In the genomic region with DNA sequence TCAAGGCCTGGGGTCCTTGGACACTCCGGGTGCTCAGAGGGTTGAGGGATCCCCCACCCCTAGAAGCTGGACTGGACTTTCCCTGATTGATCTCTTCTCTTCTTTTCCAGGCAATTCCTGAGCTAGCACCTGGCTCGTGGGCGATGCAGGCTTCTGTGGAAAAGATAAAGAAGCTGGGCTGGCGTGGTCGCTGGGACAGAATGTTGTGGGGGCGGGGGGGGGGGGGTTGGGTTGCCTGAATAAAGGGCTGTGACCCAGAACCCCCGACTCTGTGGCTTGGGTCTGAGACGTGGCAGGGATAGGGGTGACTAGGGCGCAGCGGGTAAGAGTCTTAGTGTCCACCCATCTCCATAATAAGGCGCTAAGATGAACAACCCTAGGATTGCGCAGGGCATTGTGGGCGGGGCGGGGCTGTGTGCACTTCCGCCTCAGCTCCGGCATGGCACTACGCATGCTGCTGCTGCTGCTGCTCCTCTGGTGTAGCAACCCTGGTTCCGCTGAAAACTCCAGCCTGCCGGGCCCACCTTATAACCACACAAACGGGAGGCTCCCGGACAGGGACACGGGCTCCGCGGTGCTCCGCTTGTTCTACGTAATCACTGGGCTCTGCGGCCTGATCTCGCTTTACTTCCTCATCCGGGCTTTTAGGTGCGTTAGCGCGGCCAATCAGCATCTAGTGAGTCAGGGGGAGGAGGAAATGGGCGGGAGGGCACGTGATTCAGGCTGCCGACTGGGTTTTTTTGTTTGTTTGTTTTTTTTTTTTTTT, we compare ENCODE assay signal across 8 mouse cellular contexts. TPM values are rescaled to one million over a fixed set of nuclear protein-coding genes. Genes with fewer than 3 reads are reported as not detected.
DNase-seq lines count a peak whose midpoint lies in the region; ATAC-seq and TF ChIP-seq lines count a peak whose summit lies in the region.

A gene (plus strand): TSS at position 418 of the 766 bp plus-strand sequence.

- no peaks in the 10 kb centered on the region for H3K27me3 ChIP-seq in forebrain, embryonic 13.5 days
- no peaks in the 10 kb centered on the region for H3K27me3 ChIP-seq in heart, postnatal 0 days (ENCODE audit: control insufficient read depth, insufficient read depth, low read length)
- H3K27me3 ChIP-seq in liver, embryonic 15.5 days: peaks cover 7% of the 10 kb centered on the region
- H3K27me3 ChIP-seq in neural tube, embryonic 11.5 days (ENCODE audit: control insufficient read depth, insufficient read depth, low read length): no peaks in the 10 kb centered on the region

- peak within 1 kb of the TSS; percentile 88 for H3K27ac ChIP-seq in forebrain, embryonic 13.5 days
- peak within 1 kb of the TSS; percentile 58 for H3K27ac ChIP-seq in heart, postnatal 0 days (ENCODE audit: low read depth)
- peak within 1 kb of the TSS; percentile 89 for H3K27ac ChIP-seq in liver, embryonic 15.5 days (replicated peaks)
- H3K27ac ChIP-seq in neural tube, embryonic 11.5 days (ENCODE audit: low read depth, low read length): peak within 1 kb of the TSS; percentile 74

- H3K36me3 ChIP-seq in forebrain, embryonic 13.5 days (ENCODE audit: poor library complexity, severe bottlenecking): peaks cover 33% of the 10 kb centered on the region
- H3K36me3 ChIP-seq in heart, postnatal 0 days (replicated peaks; ENCODE audit: control insufficient read depth, insufficient read depth, low read length): peaks cover 28% of the 10 kb centered on the region
- peaks cover 30% of the 10 kb centered on the region for H3K36me3 ChIP-seq in liver, embryonic 15.5 days (replicated peaks)
- H3K36me3 ChIP-seq in neural tube, embryonic 11.5 days (ENCODE audit: control insufficient read depth, insufficient read depth, low read length): peaks cover 18% of the 10 kb centered on the region

- H3K9me3 ChIP-seq in forebrain, embryonic 13.5 days (replicated peaks): no peaks in the 10 kb centered on the region
- H3K9me3 ChIP-seq in heart, postnatal 0 days (replicated peaks; ENCODE audit: control insufficient read depth, low read length): no peaks in the 10 kb centered on the region
- no peaks in the 10 kb centered on the region for H3K9me3 ChIP-seq in liver, embryonic 15.5 days (replicated peaks)
- no peaks in the 10 kb centered on the region for H3K9me3 ChIP-seq in neural tube, embryonic 11.5 days (ENCODE audit: control insufficient read depth, low read length)

- no peak for TF ChIP-seq CTCF in heart, postnatal 0 days (IDR thresholded peaks at IDR 0.05; ENCODE audit: low read depth)

- H3K4me2 ChIP-seq in forebrain, embryonic 13.5 days: peak within 1 kb of the TSS; percentile 69
- H3K4me2 ChIP-seq in heart, postnatal 0 days (ENCODE audit: low read depth, low read length): peak within 1 kb of the TSS; percentile 54
- H3K4me2 ChIP-seq in liver, embryonic 15.5 days: peak within 1 kb of the TSS; percentile 84
- H3K4me2 ChIP-seq in neural tube, embryonic 11.5 days (ENCODE audit: low read depth): peak within 1 kb of the TSS; percentile 62

- 8% methylated on average over 35 of the region's 35 CpGs for WGBS in forebrain, embryonic 13.5 days
- 4% methylated on average over 34 of the region's 35 CpGs for WGBS in heart, postnatal 0 days
- 3% methylated on average over 35 of the region's 35 CpGs for WGBS in liver, embryonic 15.5 days (ENCODE audit: insufficient replicate concordance)
- WGBS in neural tube, embryonic 11.5 days: 9% methylated on average over 35 of the region's 35 CpGs

- peak; percentile 87 for ATAC-seq in CD4-positive, CD25-positive, alpha-beta regulatory T cell, adult 4 months
- peak; percentile 81 for ATAC-seq in forebrain, embryonic 13.5 days
- ATAC-seq in heart, postnatal 0 days (ENCODE audit: insufficient read depth, low read depth): peak; percentile 65
- peak; percentile 69 for ATAC-seq in liver, embryonic 15.5 days (ENCODE audit: insufficient read depth)
- ATAC-seq in neural tube, embryonic 11.5 days (ENCODE audit: insufficient read depth, low FRiP score, low TSS enrichment): peak; percentile 71

- peak within 1 kb of the TSS; percentile 55 for H3K4me3 ChIP-seq in forebrain, embryonic 13.5 days
- peak within 1 kb of the TSS; percentile 48 for H3K4me3 ChIP-seq in heart, postnatal 0 days (ENCODE audit: low read depth, low read length)
- peak within 1 kb of the TSS; percentile 74 for H3K4me3 ChIP-seq in liver, embryonic 15.5 days (replicated peaks)
- H3K4me3 ChIP-seq in neural tube, embryonic 11.5 days (ENCODE audit: low read depth, low read length): peak within 1 kb of the TSS; percentile 48

- peak; percentile 91 for DNase-seq in c-Kit-positive CD71-positive TER-119-negative erythroid progenitor cells, embryonic 14.5 days (ENCODE audit: low read depth)
- DNase-seq in heart, postnatal 0 days (ENCODE audit: low spot score): peak; percentile 93
- peak; percentile 87 to 93 for DNase-seq in kidney, postnatal 4 days
- peak; percentile 90 for DNase-seq in neural tube, embryonic 11.5 days (ENCODE audit: low spot score)
- peak; percentile 90 for DNase-seq in telencephalon, adult 2 months (ENCODE audit: low read depth, low spot score)

- H3K9ac ChIP-seq in forebrain, embryonic 13.5 days: peak within 1 kb of the TSS; percentile 64
- peak within 1 kb of the TSS; percentile 0 for H3K9ac ChIP-seq in heart, postnatal 0 days (replicated peaks; ENCODE audit: low read depth, low read length)
- peak within 1 kb of the TSS; percentile 67 for H3K9ac ChIP-seq in liver, embryonic 15.5 days
- peak within 1 kb of the TSS; percentile 60 for H3K9ac ChIP-seq in neural tube, embryonic 11.5 days (ENCODE audit: low read length)

- TF ChIP-seq EP300 in heart, postnatal 0 days (IDR thresholded peaks at IDR 0.05; ENCODE audit: low read depth): no peak; the same call in none of the 2 replicates

- H3K4me1 ChIP-seq in forebrain, embryonic 13.5 days: peaks cover 55% of the 10 kb centered on the region
- H3K4me1 ChIP-seq in heart, postnatal 0 days (ENCODE audit: control insufficient read depth, insufficient read depth): 0 out of 2 replicates have a peak, but pooled peaks cover 6% of the 10 kb centered on the region
- H3K4me1 ChIP-seq in liver, embryonic 15.5 days (replicated peaks): peaks cover 66% of the 10 kb centered on the region
- peaks cover 19% of the 10 kb centered on the region for H3K4me1 ChIP-seq in neural tube, embryonic 11.5 days (ENCODE audit: control insufficient read depth, insufficient read depth, low read length)

RNA-seq across cellular contexts. Expression of the gene that starts here (rescaled TPM):
- polyA plus RNA-seq in CD4-positive, CD25-positive, alpha-beta regulatory T cell, adult 4 months (2017; shearing (Covaris generic)): 10 to 100 TPM; 21.6 to 23.5 TPM
- 12.2 and 12.6 TPM in 2 replicates for polyA plus RNA-seq in forebrain, embryonic 13.5 days (2015; fragmentation: Nextera tagmentation; extraction: Ambion mirVana)
- 0.66 and 8.9 TPM in 2 replicates for total RNA-seq in heart, postnatal 0 days (2014; rRNA removed; ENCODE audit: low replicate concordance)
- 4.6 and 5.7 TPM in 2 replicates for polyA plus RNA-seq in heart, postnatal 0 days (2015; fragmentation: Nextera tagmentation; extraction: Ambion mirVana)
- polyA plus RNA-seq in liver, embryonic 15.5 days (2015; fragmentation: Nextera tagmentation; extraction: Ambion mirVana): 8.9 and 10.1 TPM in 2 replicates
- 8.8 and 10.8 TPM in 2 replicates for polyA plus RNA-seq in neural tube, embryonic 11.5 days (2014; fragmentation: Nextera tagmentation; extraction: Ambion mirVana)

Comparison
In these comparisons a context has a peak if more than half of its experiments do, and no peak if none do; other contexts are left out.
1. Peak in every context shown above with its lines: DNase-seq, ATAC-seq, H3K4me3 ChIP-seq and H3K27ac ChIP-seq.
2. H3K9ac ChIP-seq: peak in every context shown above with its lines; median percentile 67 in liver, embryonic 15.5 days; 64 in forebrain, embryonic 13.5 days; 60 in neural tube, embryonic 11.5 days; 0 in heart, postnatal 0 days.